Mouse (Mus musculus) urinary bladder, adult 18-20 months (tissue): ENCODE results near the gene Pxdn.

Experiments used
- DNase-seq, 2 experiments: peaks; one replicate each; pipeline ENCODE4 v3.0.0; 2022; ENCODE audit warnings: low spot score in 2 of 2, mixed read lengths in 2 of 2

Pxdn gene

DNA sequence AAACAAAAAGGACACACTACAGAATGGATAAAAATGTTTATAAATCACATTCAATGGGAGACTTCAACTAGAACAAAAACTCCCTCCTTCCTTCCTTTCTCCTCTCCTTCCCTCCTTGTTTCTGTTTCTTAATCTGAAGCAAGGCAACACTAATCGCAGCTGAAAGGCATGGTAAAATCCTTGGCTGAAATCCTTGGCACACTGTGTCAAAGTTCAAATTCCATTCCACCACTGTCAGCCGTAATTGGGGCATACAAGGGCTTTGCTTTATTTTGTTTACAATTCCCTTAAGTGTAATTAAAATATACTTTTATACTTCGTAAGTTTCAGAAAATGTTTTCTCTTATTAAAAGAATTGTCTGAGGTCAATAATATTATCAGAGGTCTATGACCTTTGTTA is 86.1 kb downstream of the Pxdn start:
- no peak for DNase-seq

GRCm38 (mm10) chr12:30024264-30024825 is 86.9 kb downstream of the Pxdn start:
- DNase-seq, result no peak

GRCm38 (mm10) chr12:30027721-30028340 is 90.4 kb downstream of the Pxdn start:
- DNase-seq, result no peak

- no peak for DNase-seq
Measured at GRCm38 (mm10) chr12:30029111-30029510, 91.7 kb downstream of the Pxdn start.

DNA sequence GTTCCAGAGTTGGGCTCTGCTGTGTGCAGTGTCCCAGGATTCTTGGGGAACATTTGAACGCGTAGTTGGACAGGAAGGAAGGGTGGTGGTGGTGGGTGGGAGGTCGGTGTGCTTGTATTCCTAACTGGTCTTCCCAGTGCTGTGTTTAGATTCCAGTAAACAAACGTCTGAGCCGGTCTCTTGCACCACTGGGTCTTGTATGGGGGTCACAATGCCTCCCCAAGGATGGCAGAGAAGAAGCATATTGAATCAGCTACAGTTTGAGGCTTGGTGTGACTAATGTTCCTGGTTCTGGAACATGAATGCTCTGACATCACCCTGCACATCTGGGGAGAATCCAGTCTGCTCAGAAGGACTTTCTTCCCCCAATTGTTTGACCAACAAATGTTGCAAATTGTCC is 93.2 kb downstream of the Pxdn start:
- DNase-seq, result no peak

GRCm38 (mm10) chr12:30034681-30035080 is 97.3 kb downstream of the Pxdn start:
- DNase-seq, result no peak

DNA sequence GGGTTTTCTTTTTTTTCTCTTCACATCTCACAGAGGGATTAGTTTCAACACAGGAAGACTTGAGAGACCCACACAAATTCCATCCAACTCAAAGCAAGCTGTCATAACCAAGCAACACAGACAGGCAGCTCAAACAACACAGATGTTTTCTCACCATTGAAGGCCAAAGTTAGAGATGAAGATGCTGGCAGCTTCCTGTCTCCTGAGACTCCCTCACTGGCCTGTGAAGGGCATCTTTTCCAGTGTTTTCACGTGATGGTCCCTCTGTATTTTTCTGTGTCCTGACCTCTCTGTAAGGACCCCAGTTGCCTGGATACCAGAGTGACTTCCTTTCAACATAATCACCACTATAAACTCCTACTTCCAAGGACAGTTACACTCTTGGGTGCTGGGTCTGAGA is 98.0 kb downstream of the Pxdn start:
- no peak for DNase-seq

GRCm38 (mm10) chr12:30035841-30036568 is 98.6 kb downstream of the Pxdn start:
- no peak for DNase-seq

GRCm38 (mm10) chr12:30036569-30037055 is 99.2 kb downstream of the Pxdn start:
- no peak for DNase-seq

- no peak for DNase-seq
Measured at GRCm38 (mm10) chr12:30039565-30039964, 102.2 kb downstream of the Pxdn start.

DNA sequence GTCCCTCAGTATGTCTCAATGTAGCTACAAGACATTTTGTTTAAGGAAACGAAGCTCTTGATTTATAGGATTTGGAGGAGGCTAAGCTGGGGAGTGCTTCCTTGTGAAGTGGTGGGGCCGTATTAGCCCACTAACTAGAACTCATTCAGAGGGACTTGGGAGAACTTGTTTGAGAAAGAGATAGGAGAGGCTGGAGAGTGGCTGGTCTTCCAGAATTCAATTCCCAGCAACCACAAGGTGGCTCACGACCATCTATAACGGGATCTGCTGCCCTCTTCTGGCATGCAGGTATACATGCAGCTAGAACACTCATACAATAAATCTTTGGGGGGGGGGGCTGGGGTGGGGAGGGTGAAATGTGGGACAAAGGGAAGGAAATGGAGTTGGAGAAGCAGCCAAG is 102.7 kb downstream of the Pxdn start:
- DNase-seq, result no peak

GRCm38 (mm10) chr12:30048848-30049247 is 111.4 kb downstream of the Pxdn start:
- DNase-seq, result no peak

DNA sequence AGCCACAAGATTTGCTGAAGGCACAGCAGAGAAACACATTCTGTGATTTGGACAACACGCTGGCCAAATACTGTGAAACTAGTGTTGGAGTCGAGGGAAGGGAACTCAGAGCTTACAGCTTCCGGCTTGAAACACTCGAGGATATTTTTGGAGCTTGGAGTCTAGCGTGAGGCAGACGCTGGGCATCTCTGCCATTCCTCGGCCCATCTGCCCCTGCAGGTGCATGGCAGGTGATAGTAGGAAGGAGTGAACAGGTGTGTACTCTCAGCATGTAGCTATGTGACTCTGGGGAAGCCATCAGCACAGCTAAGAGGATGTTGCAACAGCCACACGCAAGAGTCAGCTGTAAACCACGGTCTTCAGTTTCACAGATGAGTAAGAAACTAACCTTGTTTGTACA is 112.4 kb downstream of the Pxdn start:
- no peak for DNase-seq

DNA sequence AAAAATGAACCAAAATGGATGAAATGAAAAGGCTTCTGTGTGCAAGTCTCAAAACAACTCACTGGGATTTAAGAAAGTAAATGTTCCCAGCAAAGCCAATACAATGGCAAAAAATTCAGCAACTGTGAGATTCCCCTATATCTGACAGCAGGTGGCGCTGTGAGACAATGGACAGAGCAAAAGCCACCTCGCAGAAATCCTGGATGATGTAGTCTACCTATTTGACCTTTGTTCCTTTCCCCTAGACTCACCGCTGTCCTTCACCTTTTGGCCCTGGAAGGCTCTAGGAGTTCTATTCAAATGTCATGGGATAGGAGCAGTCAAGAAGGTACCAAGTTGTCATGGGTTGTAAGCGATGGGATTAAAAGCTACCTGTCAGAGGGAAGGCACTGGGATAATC is 112.8 kb downstream of the Pxdn start:
- no peak for DNase-seq

DNA sequence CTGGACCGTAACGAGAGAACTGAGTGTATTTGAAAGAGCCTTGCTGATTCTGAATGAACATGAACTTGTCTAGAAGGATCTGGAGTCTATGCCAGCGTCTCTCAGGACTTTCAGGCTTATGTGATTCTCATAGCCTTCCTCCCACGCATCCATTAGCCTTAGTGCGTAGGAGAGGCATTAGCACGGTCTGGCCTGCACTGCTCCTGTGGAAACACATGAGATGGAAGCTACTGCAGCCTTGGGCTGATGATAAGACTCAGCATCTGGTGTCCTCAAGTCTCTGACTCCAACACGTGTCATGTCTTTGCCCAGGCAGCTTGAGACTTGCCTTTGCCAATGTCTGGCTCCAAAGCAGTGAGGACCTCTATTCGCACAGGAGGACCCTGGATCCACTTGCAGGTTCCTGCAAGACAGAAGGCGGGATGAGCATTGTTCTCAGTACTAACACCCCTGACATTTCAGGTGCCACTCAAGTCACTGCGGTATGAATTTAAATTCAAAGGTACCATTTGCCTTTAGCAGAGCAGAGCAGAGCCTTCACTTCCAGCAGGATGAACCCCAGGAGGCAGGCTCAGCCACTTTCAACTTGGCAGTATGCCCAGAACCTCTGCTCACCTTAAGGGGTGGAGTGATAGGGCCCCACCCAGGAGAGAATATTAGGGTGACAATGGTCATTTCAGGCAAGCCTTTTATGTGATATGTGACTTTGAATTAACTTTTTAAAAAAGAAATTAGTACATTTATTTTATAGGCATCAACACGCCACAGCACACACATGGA is 117.5 kb downstream of the Pxdn start:
- DNase-seq, result no peak

DNA sequence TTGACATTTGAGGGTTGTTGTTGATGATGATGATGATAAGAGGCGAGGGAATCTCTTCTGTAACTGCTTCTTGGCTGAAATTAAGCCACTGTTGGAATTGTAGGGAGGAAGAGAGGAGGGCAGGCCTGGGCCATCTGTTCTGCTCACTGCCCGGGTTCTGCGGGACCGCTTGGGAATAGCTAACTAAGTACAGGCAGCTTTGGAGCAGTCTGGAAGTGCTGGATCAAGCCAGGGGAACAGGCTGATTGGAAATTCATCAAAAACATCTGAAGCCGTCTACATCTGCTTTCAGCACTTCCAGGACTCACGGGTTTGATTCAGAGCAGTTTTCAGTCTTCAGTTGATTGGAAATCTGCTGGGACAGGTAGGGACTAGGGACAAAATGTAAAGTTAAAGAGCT is 120.6 kb downstream of the Pxdn start:
- DNase-seq, result no peak

DNA sequence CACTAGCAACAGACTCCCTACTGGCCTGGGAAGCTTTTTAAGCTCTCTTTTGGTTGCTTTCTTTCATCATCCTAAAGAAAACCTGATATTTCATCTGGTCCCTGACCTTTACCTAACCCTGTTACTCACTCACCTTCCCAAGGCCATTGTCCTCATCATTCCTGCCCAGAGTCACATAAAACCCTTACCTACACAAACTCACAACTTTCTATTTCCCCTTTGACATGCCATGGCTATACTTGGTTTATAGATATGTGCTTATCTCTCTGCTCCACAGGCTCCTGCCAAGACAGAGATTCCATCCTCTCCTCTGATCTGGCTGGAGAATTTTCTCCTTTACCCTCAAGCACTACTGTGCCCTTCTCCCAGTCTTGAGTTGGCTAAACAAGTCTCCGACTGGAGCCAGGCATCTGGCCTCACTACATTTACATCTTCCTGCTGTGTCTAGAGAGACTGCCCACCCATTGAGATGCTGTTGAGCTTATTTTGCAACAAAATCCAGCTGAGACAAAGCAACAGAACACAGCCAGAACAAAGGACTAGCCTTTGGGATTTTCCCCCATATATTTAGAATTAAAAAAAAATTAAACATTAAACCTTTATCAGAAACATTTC is 124.2 kb downstream of the Pxdn start:
- DNase-seq, result no peak

GRCm38 (mm10) chr12:30062118-30062505 is 124.7 kb downstream of the Pxdn start:
- no peak for DNase-seq
